Mouse (Mus musculus) spleen, postnatal 14 days (tissue): ENCODE results near the gene Slc35b2.

Experiments
- DNase-seq, 2 experiments: peaks; one replicate each; pipeline ENCODE4 v3.0.0; 2021 to 2022; ENCODE audit warnings: low spot score in 2 of 2

Slc35b2 gene

GRCm38 (mm10) chr17:45545278-45545961 lies 18.3 kb upstream of the Slc35b2 start:
- DNase-seq = no peak

DNA sequence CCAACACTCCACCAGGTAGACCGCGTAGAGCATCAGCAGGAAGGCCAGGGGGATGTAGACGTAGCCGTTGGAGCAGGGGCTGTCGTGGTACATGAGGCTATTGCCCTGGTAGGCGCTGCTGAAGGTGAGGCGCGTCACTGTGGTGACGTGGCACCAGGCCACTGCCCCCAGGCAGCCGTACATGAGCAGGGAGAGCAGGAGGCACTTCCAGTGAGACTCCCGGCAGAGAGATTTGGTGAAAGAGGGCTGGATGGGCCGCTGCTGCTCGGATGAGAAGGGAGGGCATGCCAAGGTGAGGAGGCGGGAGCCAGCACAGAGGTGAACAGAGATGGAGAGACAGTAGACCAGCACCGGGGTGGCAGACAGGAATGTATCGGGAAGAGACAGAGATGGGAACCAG lies 16.7 kb upstream of the Slc35b2 start:
- no peak for DNase-seq

GRCm38 (mm10) chr17:45547461-45548190 lies 16.0 kb upstream of the Slc35b2 start:
- no peak for DNase-seq

GRCm38 (mm10) chr17:45548541-45549512 lies 14.8 kb upstream of the Slc35b2 start:
- no peak for DNase-seq

- no peak for DNase-seq
Observed at GRCm38 (mm10) chr17:45549617-45550181, 14.0 kb upstream of the Slc35b2 start, which contains the start of gene Tmem151b. TSS of gene Tmem151b (minus strand) at chr17:45549677.

DNA sequence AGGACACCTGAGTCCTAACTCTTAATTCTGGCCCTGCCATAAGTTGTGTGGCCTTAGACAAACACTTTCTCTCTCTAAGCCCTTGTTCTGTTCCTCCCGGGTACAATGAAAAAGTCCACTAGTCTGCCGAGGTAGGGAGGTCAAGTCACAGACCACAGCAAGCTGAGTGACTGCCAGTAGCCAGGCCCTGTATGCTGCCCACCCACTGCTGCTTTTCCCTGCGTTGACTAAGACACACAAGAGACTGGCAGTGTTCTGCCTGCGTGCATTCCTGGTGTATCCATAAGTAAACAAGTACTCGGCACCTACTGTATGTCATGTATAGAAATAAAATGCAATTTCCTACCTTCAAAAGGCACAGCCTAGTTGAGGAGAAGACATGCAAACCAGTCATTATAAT lies 13.4 kb upstream of the Slc35b2 start:
- no peak for DNase-seq

DNA sequence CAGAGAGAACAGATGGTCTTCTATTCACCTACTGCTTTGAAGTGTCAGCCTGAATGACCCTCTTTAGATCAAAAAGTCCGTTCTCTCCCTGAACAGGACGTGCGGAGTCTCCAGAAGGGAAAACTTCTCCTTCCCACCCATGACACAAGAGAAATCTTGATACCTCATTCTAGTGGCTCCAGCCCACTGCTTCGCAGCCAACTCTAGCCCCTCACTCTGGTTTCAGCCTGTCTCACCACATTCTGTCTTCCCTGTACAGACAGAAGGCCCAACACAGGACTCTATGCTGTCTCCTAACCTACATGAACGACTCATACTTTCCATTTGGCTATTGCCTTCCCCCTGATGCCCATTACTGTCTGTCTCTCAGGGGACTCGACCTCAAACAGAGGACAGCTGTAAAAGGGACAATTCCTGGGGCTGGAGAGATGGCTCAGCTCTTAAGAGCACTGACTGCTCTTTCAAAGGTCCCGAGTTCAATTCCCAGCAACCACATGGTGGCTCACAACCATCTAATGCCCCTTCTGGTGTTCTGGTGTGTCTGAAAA lies 12.4 kb upstream of the Slc35b2 start:
- DNase-seq = no peak

- DNase-seq = peak; percentile 55 to 72
Observed at GRCm38 (mm10) chr17:45551816-45552451, 11.7 kb upstream of the Slc35b2 start.

DNA sequence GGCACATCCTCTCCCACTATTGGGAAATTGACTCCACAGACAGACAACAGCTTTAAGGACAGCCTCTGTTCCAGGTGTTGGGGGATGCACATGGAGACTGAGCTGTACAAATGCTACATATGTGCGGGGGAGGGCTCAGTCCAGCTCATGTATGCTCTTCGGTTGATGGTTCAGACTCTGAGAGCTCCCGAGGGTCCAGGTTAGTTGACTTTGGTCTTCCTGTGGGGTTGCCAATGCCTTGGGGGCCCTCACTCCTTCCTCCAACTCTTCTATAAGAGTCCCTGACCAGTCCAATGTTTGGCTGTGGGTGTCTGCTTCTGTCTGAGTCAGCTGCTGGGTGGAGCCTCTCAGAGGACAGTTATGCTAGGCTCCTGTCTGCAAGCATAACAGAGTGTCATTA lies 10.6 kb upstream of the Slc35b2 start:
- DNase-seq = no peak

- no peak for DNase-seq
Observed at GRCm38 (mm10) chr17:45554420-45554819, 9.3 kb upstream of the Slc35b2 start.

GRCm38 (mm10) chr17:45555452-45556106 lies 8.1 kb upstream of the Slc35b2 start, which contains the start of gene Nfkbie:
TSS of gene Nfkbie (plus strand) at chr17:45555703.
- peak; percentile 93 to 96 for DNase-seq

DNA sequence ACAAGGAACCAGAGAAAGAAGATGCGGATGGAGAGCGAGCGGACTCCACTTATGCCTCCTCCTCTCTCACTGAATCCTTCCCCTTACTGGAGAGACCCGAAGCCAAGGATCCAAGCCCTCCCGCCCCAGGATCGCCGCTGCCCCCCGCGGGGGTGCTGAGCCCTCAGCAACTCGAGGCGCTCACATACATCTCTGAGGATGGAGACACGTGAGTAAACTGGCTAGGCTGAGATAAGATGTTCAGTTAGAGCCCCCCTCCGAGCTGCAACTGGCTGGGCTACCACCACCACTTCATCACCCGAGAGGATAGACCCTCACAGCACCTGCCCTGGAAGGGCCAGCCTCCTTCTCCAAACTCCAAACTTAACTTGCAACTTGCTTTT lies 7.6 kb upstream of the Slc35b2 start:
- no peak for DNase-seq

GRCm38 (mm10) chr17:45556514-45557245 lies 7.0 kb upstream of the Slc35b2 start:
- DNase-seq = no peak

- no peak for DNase-seq
Observed at GRCm38 (mm10) chr17:45557246-45557824, 6.3 kb upstream of the Slc35b2 start.

DNA sequence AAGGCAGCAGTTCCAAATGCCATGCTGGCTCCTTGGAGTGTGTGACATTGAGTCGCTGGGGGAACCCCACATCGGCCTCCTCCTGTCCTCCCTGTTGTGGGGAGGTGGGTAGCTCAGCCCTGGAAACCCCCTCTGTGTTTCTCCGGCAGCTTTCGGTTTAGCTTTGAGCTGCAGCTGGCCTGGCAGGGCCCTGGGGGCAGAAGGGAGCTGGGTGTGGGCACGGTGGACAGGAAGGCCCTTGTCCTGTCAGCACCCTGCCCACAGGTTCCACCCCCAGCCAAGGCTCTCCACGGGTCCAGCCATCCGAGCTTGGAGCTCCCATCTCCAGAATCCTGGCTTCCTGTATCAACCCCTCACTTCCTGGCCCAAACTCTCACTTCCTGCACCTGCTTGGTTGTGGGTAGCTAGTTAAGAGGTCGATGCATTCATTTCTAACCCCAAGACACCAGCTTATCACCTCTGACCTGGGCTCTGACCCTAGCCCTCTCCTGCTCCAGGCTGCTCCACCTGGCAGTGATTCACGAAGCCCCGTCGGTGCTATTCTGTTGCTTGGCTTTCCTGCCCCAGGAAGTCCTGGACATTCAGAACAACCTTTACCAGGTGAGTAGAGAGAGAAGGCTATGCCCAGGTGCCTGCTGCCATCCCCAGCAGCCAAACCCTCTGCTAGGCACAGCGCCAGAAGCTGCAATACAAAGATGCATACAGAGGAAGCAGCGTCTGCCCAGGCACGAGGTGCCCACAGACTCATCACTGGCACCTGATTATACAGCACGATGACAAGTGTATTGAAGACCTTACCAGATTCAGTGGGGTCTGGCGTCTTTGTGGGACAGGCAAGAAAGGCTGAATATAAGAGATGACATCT lies 5.4 kb upstream of the Slc35b2 start:
- DNase-seq = no peak

GRCm38 (mm10) chr17:45559732-45560525 lies 3.7 kb upstream of the Slc35b2 start:
- DNase-seq = no peak

- DNase-seq = no peak
Observed at GRCm38 (mm10) chr17:45563216-45563615, 458 bp upstream of the Slc35b2 start.
